Mouse (Mus musculus) thymus, adult 2 months (tissue): ENCODE measurements around the gene Acat3.

Experiments
- CTCF ChIP-seq: fragments of 200-500 bp; IDR thresholded peaks from 2 replicates; pipeline ENCODE4 v1.5.1; 2012; ENCODE audit warnings: mild to moderate bottlenecking, control low read depth, low read length, moderate library complexity, borderline replicate concordance; ENCODE audit not compliant: control insufficient read depth, poor library complexity, insufficient read depth; ENCODE audit errors: extremely low read depth
- POLR2A ChIP-seq: fragments of 200-500 bp; IDR thresholded peaks from 2 replicates; pipeline ENCODE4 v1.6.1; 2012; ENCODE audit warnings: mild to moderate bottlenecking, low read length, control low read depth, moderate library complexity; ENCODE audit not compliant: control insufficient read depth, poor library complexity, insufficient read depth; ENCODE audit errors: extremely low read depth

- TF ChIP-seq POLR2A (no peak), CTCF (no peak)
Observed at GRCm38 (mm10) chr17:12880178-12880577, 60.2 kb downstream of the Acat3 start.
